ENCODE assay signal across 20 mouse cellular contexts in genomic region chr12:69143460-69143859, GRCm38 (mm10). TPM values are rescaled to one million over a fixed set of nuclear protein-coding genes. Genes with fewer than 3 reads are reported as not detected.
DNase-seq lines count a peak whose midpoint lies in the region; ATAC-seq and TF ChIP-seq lines count a peak whose summit lies in the region.
"Had no signal": no experiment of that assay in that cellular context is flagged by ENCODE, and none has a peak within 500 bp of the region (broad histone marks: within the 10 kb centered on the region; RNA-seq: fewer than 3 reads in every experiment).

No protein-coding gene starts in this region.

- no peak overlapping the region for H3K27ac ChIP-seq in midbrain, embryonic 11.5 days (ENCODE audit: low read depth, low read length)
- H3K27ac ChIP-seq in midbrain, embryonic 14.5 days (replicated peaks; ENCODE audit: low read depth, low read length), result no peak overlapping the region
- H3K27ac ChIP-seq in midbrain, embryonic 16.5 days (ENCODE audit: low read length), result no peak overlapping the region
- no peak overlapping the region for H3K27ac ChIP-seq in midbrain, embryonic 10.5 days (replicated peaks)
- H3K27ac ChIP-seq in heart, adult 2 months, result no peak overlapping the region
- H3K27ac ChIP-seq: embryonic facial prominence, embryonic 10.5 days; embryonic facial prominence, embryonic 12.5 days; forebrain, embryonic 13.5 days; forebrain, embryonic 15.5 days had no signal

- intact Hi-C loops in heart, adult 2 months (cut with DNase I), result no loop called here

- no peaks in the 10 kb centered on the region for H3K36me3 ChIP-seq in midbrain, embryonic 11.5 days (ENCODE audit: control insufficient read depth, insufficient read depth, low read length)
- H3K36me3 ChIP-seq in midbrain, embryonic 14.5 days (ENCODE audit: control insufficient read depth, insufficient read depth, low read length), result no peaks in the 10 kb centered on the region
- H3K36me3 ChIP-seq in midbrain, embryonic 16.5 days (ENCODE audit: control insufficient read depth, insufficient read depth, low read length), result no peaks in the 10 kb centered on the region
- H3K36me3 ChIP-seq in midbrain, embryonic 10.5 days, result no peaks in the 10 kb centered on the region
- no peaks in the 10 kb centered on the region for H3K36me3 ChIP-seq in heart, adult 2 months (ENCODE audit: control insufficient read depth, insufficient read depth, low read length)
- H3K36me3 ChIP-seq: embryonic facial prominence, embryonic 10.5 days; embryonic facial prominence, embryonic 12.5 days; forebrain, embryonic 15.5 days had no signal

- no peak for DNase-seq in midbrain, embryonic 11.5 days (ENCODE audit: low spot score, missing footprints)
- DNase-seq in midbrain, embryonic 14.5 days, result no peak
- DNase-seq in midbrain, embryonic 10.5 days (ENCODE audit: low spot score), result no peak
- peak; percentile 53 for DNase-seq in testis, postnatal 10 days (ENCODE audit: low spot score)
- DNase-seq in lung, postnatal 36 days, result no peak
- no peak for DNase-seq in heart, adult 2 months
- DNase-seq: adrenal gland, adult 2 months; adrenal gland, postnatal 10 days; adrenal gland, postnatal 25 days; B cell, adult 2 months; cerebellum, adult 11 months; cerebellum, adult 2 months; cerebellum, adult 9-10 months; cerebellum, postnatal 10 days; cerebellum, postnatal 25 days had no signal

- TF ChIP-seq EP300 in heart, adult 2 months (IDR thresholded peaks at IDR 0.05; ENCODE audit: insufficient read depth, low read depth, low read length), result no peak

- TF ChIP-seq CTCF in heart, adult 2 months (IDR thresholded peaks at IDR 0.05), result no peak

- WGBS in midbrain, embryonic 11.5 days, result 66% methylated on average over 6 of the region's 6 CpGs
- WGBS in midbrain, embryonic 14.5 days, result 68% methylated on average over 6 of the region's 6 CpGs
- 68% methylated on average over 6 of the region's 6 CpGs for whole genome bisulfite sequencing in midbrain, embryonic 16.5 days
- WGBS in midbrain, embryonic 10.5 days, result 66% methylated on average over 6 of the region's 6 CpGs
- WGBS in heart, adult 2 months, result 90% methylated on average over 6 of the region's 6 CpGs

- no peak for TF ChIP-seq POLR2A in heart, adult 2 months (IDR thresholded peaks at IDR 0.05; ENCODE audit: insufficient read depth, low read depth, low read length)

- no peak overlapping the region for H3K9ac ChIP-seq in midbrain, embryonic 11.5 days (ENCODE audit: low read length)
- H3K9ac ChIP-seq in midbrain, embryonic 14.5 days (replicated peaks; ENCODE audit: low read length), result no peak overlapping the region
- H3K9ac ChIP-seq in midbrain, embryonic 16.5 days (ENCODE audit: low read depth, low read length), result no peak overlapping the region
- no peak overlapping the region for H3K9ac ChIP-seq in heart, adult 2 months (ENCODE audit: low read depth, low read length)
- H3K9ac ChIP-seq: embryonic facial prominence, embryonic 12.5 days; forebrain, embryonic 13.5 days; forebrain, embryonic 15.5 days had no signal

- no peaks in the 10 kb centered on the region for H3K79me2 ChIP-seq in heart, adult 2 months (replicated peaks; ENCODE audit: control insufficient read depth, insufficient read depth, low read length)

- peak; percentile 60; the same call in 1 of the 2 replicates for ATAC-seq in midbrain, embryonic 11.5 days (ENCODE audit: low FRiP score)
- no peak for ATAC-seq in midbrain, embryonic 14.5 days (ENCODE audit: low FRiP score, low TSS enrichment)
- 0 out of 2 replicates have a peak, but pooled peaks have one; percentile 21 for ATAC-seq in midbrain, embryonic 16.5 days
- ATAC-seq: forebrain, embryonic 13.5 days; forebrain, embryonic 15.5 days had no signal

- no peaks in the 10 kb centered on the region for H3K9me3 ChIP-seq in midbrain, embryonic 11.5 days (ENCODE audit: control insufficient read depth, low read length)
- H3K9me3 ChIP-seq in midbrain, embryonic 14.5 days (ENCODE audit: control insufficient read depth, low read length), result no peaks in the 10 kb centered on the region
- H3K9me3 ChIP-seq in midbrain, embryonic 16.5 days (replicated peaks; ENCODE audit: control insufficient read depth, low read length, poor library complexity, severe bottlenecking), result no peaks in the 10 kb centered on the region
- no peaks in the 10 kb centered on the region for H3K9me3 ChIP-seq in midbrain, embryonic 10.5 days (replicated peaks)
- H3K9me3 ChIP-seq: embryonic facial prominence, embryonic 10.5 days; embryonic facial prominence, embryonic 12.5 days; forebrain, embryonic 13.5 days; forebrain, embryonic 15.5 days had no signal

- H3K27me3 ChIP-seq in midbrain, embryonic 11.5 days (ENCODE audit: control insufficient read depth, insufficient read depth, low read length), result no peaks in the 10 kb centered on the region
- no peaks in the 10 kb centered on the region for H3K27me3 ChIP-seq in midbrain, embryonic 14.5 days (ENCODE audit: control insufficient read depth, insufficient read depth, low read length)
- H3K27me3 ChIP-seq in midbrain, embryonic 16.5 days (ENCODE audit: control insufficient read depth, insufficient read depth, low read depth, low read length), result no peaks in the 10 kb centered on the region
- no peaks in the 10 kb centered on the region for H3K27me3 ChIP-seq in midbrain, embryonic 10.5 days (ENCODE audit: low read depth, poor library complexity, severe bottlenecking)
- H3K27me3 ChIP-seq in heart, adult 2 months (ENCODE audit: control insufficient read depth, insufficient read depth, low read length), result no peaks in the 10 kb centered on the region
- H3K27me3 ChIP-seq: embryonic facial prominence, embryonic 12.5 days; forebrain, embryonic 13.5 days; forebrain, embryonic 15.5 days had no signal

- no peak overlapping the region for H3K4me2 ChIP-seq in midbrain, embryonic 11.5 days
- no peak overlapping the region for H3K4me2 ChIP-seq in midbrain, embryonic 14.5 days (ENCODE audit: low read length)
- H3K4me2 ChIP-seq in midbrain, embryonic 16.5 days (ENCODE audit: low read length), result no peak overlapping the region
- H3K4me2 ChIP-seq: embryonic facial prominence, embryonic 12.5 days; forebrain, embryonic 13.5 days; forebrain, embryonic 15.5 days had no signal

- H3K4me3 ChIP-seq in midbrain, embryonic 11.5 days (ENCODE audit: low read depth, low read length), result no peak overlapping the region
- H3K4me3 ChIP-seq in midbrain, embryonic 14.5 days (replicated peaks; ENCODE audit: low read depth, low read length), result no peak overlapping the region
- no peak overlapping the region for H3K4me3 ChIP-seq in midbrain, embryonic 16.5 days (ENCODE audit: low read depth, low read length)
- no peak overlapping the region for H3K4me3 ChIP-seq in midbrain, embryonic 10.5 days
- no peak overlapping the region for H3K4me3 ChIP-seq in heart, adult 2 months
- H3K4me3 ChIP-seq: embryonic facial prominence, embryonic 10.5 days; embryonic facial prominence, embryonic 12.5 days; forebrain, embryonic 13.5 days; forebrain, embryonic 15.5 days had no signal

- no peaks in the 10 kb centered on the region for H3K4me1 ChIP-seq in midbrain, embryonic 11.5 days (ENCODE audit: control insufficient read depth, insufficient read depth, low read length)
- H3K4me1 ChIP-seq in midbrain, embryonic 14.5 days (ENCODE audit: control insufficient read depth, insufficient read depth, low read length), result no peaks in the 10 kb centered on the region
- H3K4me1 ChIP-seq in midbrain, embryonic 16.5 days (ENCODE audit: control insufficient read depth, insufficient read depth, low read length), result no peaks in the 10 kb centered on the region
- peaks cover 9% of the 10 kb centered on the region; the same call in 1 of the 2 replicates for H3K4me1 ChIP-seq in midbrain, embryonic 10.5 days
- H3K4me1 ChIP-seq in heart, adult 2 months (ENCODE audit: control insufficient read depth, insufficient read depth, low read length), result no peaks in the 10 kb centered on the region
- H3K4me1 ChIP-seq: embryonic facial prominence, embryonic 10.5 days; embryonic facial prominence, embryonic 12.5 days; forebrain, embryonic 13.5 days; forebrain, embryonic 15.5 days had no signal

RNA-seq across cellular contexts. Expression of gene Rps29, which starts 15.5 kb away (rescaled TPM):
- 1,283 and 1,438 TPM in 2 replicates for polyA plus RNA-seq in midbrain, embryonic 11.5 days (2014; fragmentation: Nextera tagmentation; extraction: Ambion mirVana)
- 1,138 and 1,407 TPM in 2 replicates for polyA plus RNA-seq in midbrain, embryonic 14.5 days (2014; fragmentation: Nextera tagmentation; extraction: Ambion mirVana)
- polyA plus RNA-seq in midbrain, embryonic 16.5 days (2015; fragmentation: Nextera tagmentation; extraction: Ambion mirVana), result 919 and 945 TPM in 2 replicates
- 1,159 and 1,322 TPM in 2 replicates for polyA plus RNA-seq in midbrain, embryonic 10.5 days (2016; fragmentation: Nextera tagmentation; extraction: Ambion mirVana)
- 1,000 to 10,000 TPM; 1,353 to 1,535 TPM for total RNA-seq in heart, adult 2 months (2021)
- 945 and 1,207 TPM in 2 replicates for polyA plus RNA-seq in heart, adult 2 months (2012; rRNA removed)

RNA-seq across cellular contexts. Expression of gene Lrr1, which starts 25.2 kb away (rescaled TPM):
- 28.9 and 31.1 TPM in 2 replicates for polyA plus RNA-seq in midbrain, embryonic 11.5 days (2014; fragmentation: Nextera tagmentation; extraction: Ambion mirVana)
- 4.3 and 5.5 TPM in 2 replicates for polyA plus RNA-seq in midbrain, embryonic 14.5 days (2014; fragmentation: Nextera tagmentation; extraction: Ambion mirVana)
- 2.9 and 3.1 TPM in 2 replicates for polyA plus RNA-seq in midbrain, embryonic 16.5 days (2015; fragmentation: Nextera tagmentation; extraction: Ambion mirVana)
- 33.3 and 35.8 TPM in 2 replicates for polyA plus RNA-seq in midbrain, embryonic 10.5 days (2016; fragmentation: Nextera tagmentation; extraction: Ambion mirVana)
- not detected for total RNA-seq in heart, adult 2 months (2021)
- not detected in 2 replicates for polyA plus RNA-seq in heart, adult 2 months (2012; rRNA removed)
- polyA plus RNA-seq: adrenal gland, adult 2 months had no signal

RNA-seq across cellular contexts. Expression of gene Rpl36al, which starts 40.4 kb away (rescaled TPM):
- 470 and 474 TPM in 2 replicates for polyA plus RNA-seq in midbrain, embryonic 11.5 days (2014; fragmentation: Nextera tagmentation; extraction: Ambion mirVana)
- 340 and 383 TPM in 2 replicates for polyA plus RNA-seq in midbrain, embryonic 14.5 days (2014; fragmentation: Nextera tagmentation; extraction: Ambion mirVana)
- polyA plus RNA-seq in midbrain, embryonic 16.5 days (2015; fragmentation: Nextera tagmentation; extraction: Ambion mirVana), result 286 and 296 TPM in 2 replicates
- 467 and 542 TPM in 2 replicates for polyA plus RNA-seq in midbrain, embryonic 10.5 days (2016; fragmentation: Nextera tagmentation; extraction: Ambion mirVana)
- total RNA-seq in heart, adult 2 months (2021), result 100 to 1,000 TPM; 196 to 230 TPM
- polyA plus RNA-seq in heart, adult 2 months (2012; rRNA removed), result 91.2 and 92.2 TPM in 2 replicates

RNA-seq across cellular contexts. Expression of gene Mgat2, which starts 40.5 kb away (rescaled TPM):
- polyA plus RNA-seq in midbrain, embryonic 11.5 days (2014; fragmentation: Nextera tagmentation; extraction: Ambion mirVana), result 34.5 and 35.7 TPM in 2 replicates
- polyA plus RNA-seq in midbrain, embryonic 14.5 days (2014; fragmentation: Nextera tagmentation; extraction: Ambion mirVana), result 37.6 and 39.9 TPM in 2 replicates
- 30.6 and 34.7 TPM in 2 replicates for polyA plus RNA-seq in midbrain, embryonic 16.5 days (2015; fragmentation: Nextera tagmentation; extraction: Ambion mirVana)
- 32.6 and 34.3 TPM in 2 replicates for polyA plus RNA-seq in midbrain, embryonic 10.5 days (2016; fragmentation: Nextera tagmentation; extraction: Ambion mirVana)
- total RNA-seq in heart, adult 2 months (2021), result 10 to 100 TPM; 18.9 to 19.2 TPM
- polyA plus RNA-seq in heart, adult 2 months (2012; rRNA removed), result 6.5 and 10.6 TPM in 2 replicates

RNA-seq across cellular contexts. Expression of gene Gm49383, which starts 53.4 kb away (rescaled TPM):
- 37.6 and 38.9 TPM in 2 replicates for polyA plus RNA-seq in midbrain, embryonic 11.5 days (2014; fragmentation: Nextera tagmentation; extraction: Ambion mirVana)
- 12.7 and 15.0 TPM in 2 replicates for polyA plus RNA-seq in midbrain, embryonic 14.5 days (2014; fragmentation: Nextera tagmentation; extraction: Ambion mirVana)
- 11.8 and 14.7 TPM in 2 replicates for polyA plus RNA-seq in midbrain, embryonic 16.5 days (2015; fragmentation: Nextera tagmentation; extraction: Ambion mirVana)
- polyA plus RNA-seq in midbrain, embryonic 10.5 days (2016; fragmentation: Nextera tagmentation; extraction: Ambion mirVana), result 49.8 and 57.0 TPM in 2 replicates
- total RNA-seq in heart, adult 2 months (2021), result 1 to 10 TPM; 2.2 to 3.1 TPM
- 1.00 and 2.1 TPM in 2 replicates for polyA plus RNA-seq in heart, adult 2 months (2012; rRNA removed)
